Mouse (Mus musculus) cortical plate, adult 2 months (tissue): ENCODE measurements around the gene Kl.

ENCODE experiments used
- CTCF ChIP-seq: fragments of 200-500 bp; IDR thresholded peaks from 2 replicates; pipeline ENCODE4 v1.5.1; 2011; ENCODE audit warnings: mild to moderate bottlenecking, control low read depth, low read length; ENCODE audit not compliant: insufficient read depth; ENCODE audit errors: extremely low read depth
- POLR2A ChIP-seq: fragments of 200-500 bp; IDR thresholded peaks from 2 replicates; pipeline ENCODE4 v1.6.1; 2011; ENCODE audit warnings: mild to moderate bottlenecking, low read length, control low read depth; ENCODE audit not compliant: insufficient read depth; ENCODE audit errors: extremely low read depth

- TF ChIP-seq POLR2A: no peak
- no peak for TF ChIP-seq CTCF
Observed at GRCm38 (mm10) chr5:151023461-151023860, 71.1 kb downstream of the Kl start.
